Mouse (Mus musculus): ENCODE measurements around the gene Stab1.

- TF ChIP-seq MYOD1 (IDR thresholded peaks at IDR 0.05; ENCODE audit: control insufficient read depth in 1 of 3, insufficient read length in 2 of 3, low read depth in 2 of 3) (peak; percentile 5 to 68 (median 60)), POLR2A (IDR thresholded peaks at IDR 0.05; ENCODE audit: insufficient read length, low read depth) (no peak), CEBPB (IDR thresholded peaks at IDR 0.05; ENCODE audit: insufficient read depth, poor library complexity, severe bottlenecking) (no peak), MYOG (IDR thresholded peaks at IDR 0.05; ENCODE audit: control insufficient read depth in 1 of 3, insufficient read depth in 1 of 3, insufficient read length in 2 of 3, low read depth in 2 of 3) (peak in 2 of 3 experiments; percentile 37 to 55), MAX (IDR thresholded peaks at IDR 0.05; ENCODE audit: low read depth) (no peak), TCF12 (IDR thresholded peaks at IDR 0.05; ENCODE audit: insufficient read depth, poor library complexity, severe bottlenecking) (no peak), POLR2AphosphoS2 (IDR thresholded peaks at IDR 0.05; ENCODE audit: insufficient read length, low read depth) (peak; percentile 51)
Measured at GRCm38 (mm10) chr14:31194891-31195513, 26.6 kb upstream of the Stab1 start.

All from myocyte (in vitro differentiated cells).